Mouse (Mus musculus): ENCODE measurements at regions not wholly inside any gene's neighbourhood (a gene's known extent, or its start where the extent isn't known, plus 50 kb on each side); places are given as distances from the start of the nearest gene placed in this dataset.

DNA sequence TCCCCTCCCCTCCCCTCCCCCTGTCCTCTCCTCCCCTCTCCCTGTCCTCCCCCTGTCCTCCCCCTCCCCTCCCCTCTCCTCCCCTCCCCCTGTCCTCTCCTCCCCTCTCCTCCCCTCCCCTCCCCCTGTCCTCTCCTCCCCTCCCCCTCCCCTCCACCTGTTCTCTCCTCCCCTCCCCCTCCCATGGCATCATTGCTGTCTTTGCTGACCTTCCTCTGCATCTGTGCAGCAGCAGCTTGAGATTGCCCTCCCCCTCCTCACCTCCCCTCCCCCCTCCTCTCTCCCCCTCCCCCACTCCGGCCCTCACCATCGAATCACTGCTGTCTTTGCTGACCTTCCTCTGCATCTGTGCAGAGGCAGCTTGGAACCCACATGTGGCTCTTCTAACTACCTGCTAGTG lies 123.4 kb upstream of the Ubr2 start:
- Histone ChIP-seq H3K4me3 (ENCODE audit: control insufficient read depth, low read depth, low read length) (no peak overlapping the region), H3K27ac (ENCODE audit: control insufficient read depth, insufficient read depth, low read depth, low read length) (no peak overlapping the region), H3K27me3 (ENCODE audit: control insufficient read depth, insufficient read depth, low read length) (no peaks in the 10 kb centered on the region), H3K4me1 (ENCODE audit: control insufficient read depth, insufficient read depth, low read length) (peaks cover 8% of the 10 kb centered on the region), H3K36me3 (ENCODE audit: control insufficient read depth, insufficient read depth, low read length) (no peaks in the 10 kb centered on the region)
- TF ChIP-seq CTCF (IDR thresholded peaks at IDR 0.05; ENCODE audit: control insufficient read depth, insufficient read depth, insufficient replicate concordance, low read depth, low read length) = no peak
- no peak for TF ChIP-seq POLR2A (IDR thresholded peaks at IDR 0.05; ENCODE audit: control insufficient read depth, low read depth, low read length)

DNA sequence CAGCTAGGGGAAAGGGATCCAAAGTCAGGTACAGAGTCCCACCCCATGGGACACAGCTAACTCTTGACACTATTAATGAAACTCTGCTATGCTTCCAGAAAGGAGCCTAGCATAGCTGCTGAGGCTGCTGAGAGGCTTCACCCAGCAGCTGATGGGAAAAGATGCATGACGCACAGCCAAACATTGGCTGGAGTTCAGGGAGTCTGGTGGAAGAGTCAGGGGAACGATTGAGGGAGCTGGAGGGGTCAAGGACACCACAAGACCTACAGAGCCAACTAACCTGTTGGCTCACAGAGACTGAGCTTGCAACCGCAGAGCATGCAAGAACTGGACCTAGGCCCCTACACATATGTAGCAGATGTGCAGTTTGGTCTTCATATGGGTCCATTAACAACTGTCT lies 117.2 kb upstream of the Ubr2 start:
- Histone ChIP-seq H3K4me1 (ENCODE audit: control insufficient read depth, insufficient read depth, low read length) (no peaks in the 10 kb centered on the region), H3K4me3 (ENCODE audit: control insufficient read depth, low read depth, low read length) (no peak overlapping the region), H3K27ac (ENCODE audit: control insufficient read depth, insufficient read depth, low read depth, low read length) (no peak overlapping the region), H3K27me3 (ENCODE audit: control insufficient read depth, insufficient read depth, low read length) (no peaks in the 10 kb centered on the region), H3K36me3 (ENCODE audit: control insufficient read depth, insufficient read depth, low read length) (no peaks in the 10 kb centered on the region)
- TF ChIP-seq POLR2A (IDR thresholded peaks at IDR 0.05; ENCODE audit: control insufficient read depth, low read depth, low read length) (no peak), CTCF (IDR thresholded peaks at IDR 0.05; ENCODE audit: control insufficient read depth, insufficient read depth, insufficient replicate concordance, low read depth, low read length) (no peak)

GRCm38 (mm10) chr17:47123576-47123975 lies 113.2 kb upstream of the Ubr2 start:
- no peak overlapping the region for H3K4me3 ChIP-seq (ENCODE audit: control insufficient read depth, low read depth, low read length)
- H3K27me3 ChIP-seq (ENCODE audit: control insufficient read depth, insufficient read depth, low read length) = no peaks in the 10 kb centered on the region
- TF ChIP-seq POLR2A (IDR thresholded peaks at IDR 0.05; ENCODE audit: control insufficient read depth, low read depth, low read length) = no peak
- TF ChIP-seq CTCF (IDR thresholded peaks at IDR 0.05; ENCODE audit: control insufficient read depth, insufficient read depth, insufficient replicate concordance, low read depth, low read length) = no peak
- no peaks in the 10 kb centered on the region for H3K4me1 ChIP-seq (ENCODE audit: control insufficient read depth, insufficient read depth, low read length)
- no peaks in the 10 kb centered on the region for H3K36me3 ChIP-seq (ENCODE audit: control insufficient read depth, insufficient read depth, low read length)
- H3K27ac ChIP-seq (ENCODE audit: control insufficient read depth, insufficient read depth, low read depth, low read length) = no peak overlapping the region

DNA sequence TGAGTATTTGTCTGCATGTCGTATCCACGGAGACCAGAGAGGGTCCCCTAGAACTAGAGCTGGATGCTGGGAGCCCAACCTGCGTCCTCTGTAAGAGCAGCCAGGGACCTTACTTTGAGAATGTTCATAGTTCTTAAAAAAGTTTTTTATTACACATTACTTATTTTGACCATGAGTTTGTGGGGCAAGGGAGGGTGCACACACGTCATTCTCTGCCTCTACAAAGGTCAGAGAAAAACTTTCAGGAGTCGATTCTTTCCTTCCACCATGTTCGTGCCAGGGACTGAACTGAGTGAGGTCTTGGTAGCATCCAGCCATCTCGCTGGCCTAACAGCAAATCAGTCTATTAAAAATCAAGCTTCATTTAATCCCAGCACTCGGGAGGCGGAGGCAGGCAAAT lies 111.9 kb upstream of the Ubr2 start:
- Histone ChIP-seq H3K27ac (ENCODE audit: control insufficient read depth, insufficient read depth, low read depth, low read length) (no peak overlapping the region), H3K4me3 (ENCODE audit: control insufficient read depth, low read depth, low read length) (no peak overlapping the region), H3K4me1 (ENCODE audit: control insufficient read depth, insufficient read depth, low read length) (no peaks in the 10 kb centered on the region), H3K27me3 (ENCODE audit: control insufficient read depth, insufficient read depth, low read length) (no peaks in the 10 kb centered on the region), H3K36me3 (ENCODE audit: control insufficient read depth, insufficient read depth, low read length) (no peaks in the 10 kb centered on the region)
- TF ChIP-seq CTCF (IDR thresholded peaks at IDR 0.05; ENCODE audit: control insufficient read depth, insufficient read depth, insufficient replicate concordance, low read depth, low read length) (no peak), POLR2A (IDR thresholded peaks at IDR 0.05; ENCODE audit: control insufficient read depth, low read depth, low read length) (no peak)

GRCm38 (mm10) chr17:47118010-47118409 lies 107.7 kb upstream of the Ubr2 start:
- Histone ChIP-seq H3K27me3 (ENCODE audit: control insufficient read depth, insufficient read depth, low read length) (no peaks in the 10 kb centered on the region), H3K36me3 (ENCODE audit: control insufficient read depth, insufficient read depth, low read length) (no peaks in the 10 kb centered on the region), H3K4me1 (ENCODE audit: control insufficient read depth, insufficient read depth, low read length) (no peaks in the 10 kb centered on the region; the same call in none of the 2 replicates), H3K27ac (ENCODE audit: control insufficient read depth, insufficient read depth, low read depth, low read length) (no peak overlapping the region), H3K4me3 (ENCODE audit: control insufficient read depth, low read depth, low read length) (no peak overlapping the region)
- TF ChIP-seq POLR2A (IDR thresholded peaks at IDR 0.05; ENCODE audit: control insufficient read depth, low read depth, low read length) = no peak
- TF ChIP-seq CTCF (IDR thresholded peaks at IDR 0.05; ENCODE audit: control insufficient read depth, insufficient read depth, insufficient replicate concordance, low read depth, low read length) = no peak

DNA sequence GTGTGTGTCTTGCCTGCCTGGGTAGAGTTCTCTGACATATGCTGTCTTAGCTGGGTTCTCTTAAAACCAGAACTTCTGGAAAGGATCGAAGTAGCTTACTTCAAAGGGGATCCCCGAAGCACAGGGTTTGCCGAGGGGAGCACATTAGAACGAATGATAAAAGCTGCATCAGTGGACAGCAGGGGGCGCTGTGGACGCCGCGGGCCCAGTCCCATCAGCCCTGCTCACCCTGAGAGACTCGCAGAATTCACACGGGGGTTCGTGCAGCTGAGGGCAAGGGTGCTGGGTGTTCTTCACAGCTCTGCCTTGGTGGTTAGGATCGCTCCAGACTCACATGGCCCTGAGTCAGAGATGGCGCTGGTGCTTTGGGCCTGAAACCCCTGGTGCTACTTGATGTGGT lies 105.4 kb upstream of the Ubr2 start:
- H3K4me3 ChIP-seq (ENCODE audit: control insufficient read depth, low read depth, low read length) = peak overlapping the region; percentile 41
- H3K4me1 ChIP-seq (ENCODE audit: control insufficient read depth, insufficient read depth, low read length) = no peaks in the 10 kb centered on the region; the same call in none of the 2 replicates
- no peak overlapping the region for H3K27ac ChIP-seq (ENCODE audit: control insufficient read depth, insufficient read depth, low read depth, low read length)
- H3K36me3 ChIP-seq (ENCODE audit: control insufficient read depth, insufficient read depth, low read length) = no peaks in the 10 kb centered on the region
- TF ChIP-seq POLR2A (IDR thresholded peaks at IDR 0.05; ENCODE audit: control insufficient read depth, low read depth, low read length) (no peak), CTCF (IDR thresholded peaks at IDR 0.05; ENCODE audit: control insufficient read depth, insufficient read depth, insufficient replicate concordance, low read depth, low read length) (peak; percentile 89)
- no peaks in the 10 kb centered on the region for H3K27me3 ChIP-seq (ENCODE audit: control insufficient read depth, insufficient read depth, low read length)

DNA sequence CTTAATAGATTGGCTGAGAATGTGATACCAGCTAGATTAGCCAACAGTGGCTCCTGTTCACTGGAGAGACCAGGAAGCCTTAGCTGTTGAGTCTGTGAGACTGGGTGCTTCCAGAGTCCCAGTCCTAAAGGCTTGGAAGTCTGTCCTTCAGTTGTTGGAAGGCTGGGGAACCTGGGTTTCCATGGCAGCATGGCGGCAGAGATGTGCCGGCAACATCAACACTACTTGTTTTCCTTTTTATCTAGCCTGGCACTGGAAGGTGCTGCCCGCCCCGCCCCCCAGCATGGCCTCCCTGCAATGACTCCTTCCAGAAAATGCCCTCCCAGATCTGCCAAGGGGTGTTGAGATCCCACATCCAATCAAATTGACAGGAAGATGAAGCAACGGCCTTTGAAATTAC lies 104.8 kb upstream of the Ubr2 start:
- no peak for TF ChIP-seq POLR2A (IDR thresholded peaks at IDR 0.05; ENCODE audit: control insufficient read depth, low read depth, low read length)
- no peak for TF ChIP-seq CTCF (IDR thresholded peaks at IDR 0.05; ENCODE audit: control insufficient read depth, insufficient read depth, insufficient replicate concordance, low read depth, low read length)
- H3K4me1 ChIP-seq (ENCODE audit: control insufficient read depth, insufficient read depth, low read length) = no peaks in the 10 kb centered on the region; the same call in none of the 2 replicates
- no peaks in the 10 kb centered on the region for H3K36me3 ChIP-seq (ENCODE audit: control insufficient read depth, insufficient read depth, low read length)
- peak overlapping the region; percentile 25; the same call in 1 of the 2 replicates for H3K4me3 ChIP-seq (ENCODE audit: control insufficient read depth, low read depth, low read length)
- no peaks in the 10 kb centered on the region for H3K27me3 ChIP-seq (ENCODE audit: control insufficient read depth, insufficient read depth, low read length)
- no peak overlapping the region for H3K27ac ChIP-seq (ENCODE audit: control insufficient read depth, insufficient read depth, low read depth, low read length)

DNA sequence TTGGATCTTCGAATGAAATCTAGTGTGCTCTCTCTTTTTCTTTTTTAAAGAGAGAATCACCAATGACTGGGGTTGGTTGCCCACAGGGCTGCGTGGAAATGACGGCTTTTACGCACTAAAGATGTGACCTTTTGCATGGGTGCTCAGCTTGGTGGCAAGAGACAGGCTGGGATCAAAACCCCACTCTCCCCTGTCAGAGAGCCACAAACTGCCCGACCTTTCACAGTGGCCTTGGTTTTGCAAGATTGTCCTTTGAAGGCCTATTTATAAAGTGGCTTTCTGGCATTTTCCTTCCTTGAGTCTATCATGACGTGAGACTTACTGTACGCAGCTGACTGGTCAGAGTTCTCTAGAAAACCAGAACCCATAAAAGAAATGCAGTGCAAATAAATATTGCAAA lies 104.4 kb upstream of the Ubr2 start:
- H3K4me3 ChIP-seq (ENCODE audit: control insufficient read depth, low read depth, low read length) = no peak overlapping the region
- no peak overlapping the region for H3K27ac ChIP-seq (ENCODE audit: control insufficient read depth, insufficient read depth, low read depth, low read length)
- no peaks in the 10 kb centered on the region for H3K27me3 ChIP-seq (ENCODE audit: control insufficient read depth, insufficient read depth, low read length)
- no peaks in the 10 kb centered on the region for H3K36me3 ChIP-seq (ENCODE audit: control insufficient read depth, insufficient read depth, low read length)
- no peaks in the 10 kb centered on the region; the same call in none of the 2 replicates for H3K4me1 ChIP-seq (ENCODE audit: control insufficient read depth, insufficient read depth, low read length)
- TF ChIP-seq POLR2A (IDR thresholded peaks at IDR 0.05; ENCODE audit: control insufficient read depth, low read depth, low read length) = no peak
- no peak for TF ChIP-seq CTCF (IDR thresholded peaks at IDR 0.05; ENCODE audit: control insufficient read depth, insufficient read depth, insufficient replicate concordance, low read depth, low read length)

Data from testis, adult 2 months (tissue).